Mouse (Mus musculus) testis, adult 2 months (tissue): ENCODE measurements around the gene Olfr1179. TPM values are rescaled to one million over a fixed set of nuclear protein-coding genes. Genes with fewer than 3 reads are reported as not detected.
"Not testable (repeated sequence)": the region's sequence is repeated elsewhere in the genome, so short reads cannot be mapped to it uniquely, and the experiment has no call there.

Experiments used
- H3K27ac ChIP-seq: fragments of 200-500 bp; 2 replicates; pipeline ENCODE4 v1.5.1; 2012; ENCODE audit warnings: low read depth, low read length; ENCODE audit not compliant: control insufficient read depth, insufficient read depth
- H3K27me3 ChIP-seq: fragments of 200-500 bp; 2 replicates; pipeline ENCODE4 v1.6.1; 2012; ENCODE audit warnings: mild to moderate bottlenecking, low read length, moderate library complexity; ENCODE audit not compliant: control insufficient read depth, insufficient read depth
- H3K36me3 ChIP-seq: fragments of 200-500 bp; 2 replicates; pipeline ENCODE4 v1.6.1; 2012; ENCODE audit warnings: mild to moderate bottlenecking, low read length; ENCODE audit not compliant: control insufficient read depth, insufficient read depth
- H3K4me1 ChIP-seq: fragments of 200-500 bp; 2 replicates; pipeline ENCODE4 v1.6.1; 2012; ENCODE audit warnings: low read length; ENCODE audit not compliant: control insufficient read depth, insufficient read depth
- H3K4me3 ChIP-seq: fragments of 200-500 bp; 2 replicates; pipeline ENCODE4 v1.5.1; 2012; ENCODE audit warnings: low read depth, mild to moderate bottlenecking, low read length, moderate library complexity, mixed read lengths; ENCODE audit not compliant: control insufficient read depth
- CTCF ChIP-seq: fragments of 200-500 bp; IDR thresholded peaks from 2 replicates; pipeline ENCODE4 v1.5.1; 2012; ENCODE audit warnings: low read depth, mild to moderate bottlenecking, inconsistent platforms, low read length, moderate library complexity; ENCODE audit not compliant: control insufficient read depth, insufficient read depth, insufficient replicate concordance
- POLR2A ChIP-seq: fragments of 200-500 bp; IDR thresholded peaks from 2 replicates; pipeline ENCODE4 v1.6.1; 2012; ENCODE audit warnings: low read depth, mild to moderate bottlenecking, inconsistent platforms, low read length, moderate library complexity; ENCODE audit not compliant: control insufficient read depth
- polyA plus RNA-seq: library from polyadenylated mRNA; depleted of rRNA; stranded (reverse); fragments of >200 nt; gene quantifications from 2 replicates; pipeline ENCODE4 v1.2.3, GENCODE M21; 2012; rRNA removed

Olfr1179 gene
- polyA plus RNA-seq: not detected in 2 replicates

DNA sequence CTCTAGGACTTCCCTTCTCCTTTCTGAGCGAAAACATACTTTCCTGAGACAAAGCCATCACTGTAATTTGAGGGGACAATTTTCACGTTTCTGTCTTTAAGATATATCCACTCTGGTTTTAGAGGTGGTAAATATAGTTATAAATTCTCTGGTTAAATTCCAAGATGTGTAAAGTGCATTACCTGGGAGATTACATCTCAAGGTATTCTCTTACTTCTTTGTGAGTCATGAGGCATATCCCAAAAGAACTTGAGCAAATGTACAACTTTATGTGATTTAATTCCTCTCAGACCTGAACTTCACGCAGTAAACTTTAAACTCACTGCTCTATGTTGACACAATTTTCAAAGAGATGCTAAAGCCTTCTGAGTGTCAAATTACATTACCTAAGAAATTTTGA lies at the start of gene Olfr1179:
Olfr1179 (minus strand) TSS at position 101 of the 400 bp plus-strand sequence.
- TF ChIP-seq CTCF (no peak), POLR2A (no peak)
- no peaks in the 10 kb centered on the region for H3K36me3 ChIP-seq

DNA sequence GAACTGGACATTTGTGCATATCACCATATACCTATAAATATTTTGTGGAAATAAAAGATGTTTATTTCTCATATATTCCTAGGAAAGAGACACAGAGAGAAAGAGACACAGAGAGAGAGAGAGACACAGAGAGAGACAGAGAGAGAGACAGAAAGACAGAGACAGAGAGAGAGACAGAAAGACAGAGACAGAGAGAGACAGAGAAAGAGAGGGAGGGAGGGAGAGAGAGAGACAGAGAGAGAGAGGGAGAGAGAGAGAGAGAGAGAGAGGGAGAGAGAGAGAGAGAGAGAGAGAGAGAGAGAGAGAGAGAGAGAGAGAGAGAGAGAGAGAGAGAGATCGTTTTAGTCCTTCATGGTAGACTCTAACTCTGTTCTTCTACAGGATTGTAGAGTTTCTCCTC lies 48.3 kb upstream of the Olfr1179 start, which contains the start of gene Olfr1183:
Olfr1183 (plus strand) TSS at position 301 of the 400 bp plus-strand sequence.
- H3K36me3 ChIP-seq, H3K4me1 ChIP-seq, H3K27ac ChIP-seq, H3K27me3 ChIP-seq, H3K4me3 ChIP-seq: not testable (repeated sequence)

More for the DNA sequence above, at the start of gene Olfr1179:
- H3K27ac ChIP-seq: no peak within 1 kb of the TSS
- H3K4me3 ChIP-seq: no peak within 1 kb of the TSS
- H3K4me1 ChIP-seq: no peaks in the 10 kb centered on the region
- H3K27me3 ChIP-seq: no peaks in the 10 kb centered on the region

DNA sequence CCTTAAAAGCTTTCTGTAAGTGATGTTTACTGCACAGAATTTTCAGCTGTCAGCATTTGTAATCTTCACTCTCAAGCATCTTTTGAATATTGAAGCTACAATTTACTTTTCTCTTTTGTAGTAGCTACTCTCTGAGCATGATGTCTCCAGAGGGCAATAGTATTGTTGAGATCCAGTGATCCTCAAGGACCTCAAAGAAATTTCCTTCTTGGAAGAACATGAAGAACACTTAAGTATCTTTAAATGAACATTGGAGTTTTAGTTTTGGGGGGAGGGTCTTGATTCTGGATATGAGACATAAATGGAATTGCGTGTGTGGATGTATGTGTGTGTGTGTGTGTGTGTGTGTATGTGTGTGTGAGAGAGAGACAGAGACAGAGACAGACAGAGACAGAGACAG lies 42.8 kb upstream of the Olfr1179 start, which contains the start of gene Gm13757:
Gm13757 (minus strand) TSS at position 101 of the 400 bp plus-strand sequence.
- Histone ChIP-seq H3K36me3 (no peaks in the 10 kb centered on the region), H3K4me3 (no peak within 1 kb of the TSS), H3K27me3 (no peaks in the 10 kb centered on the region), H3K4me1 (no peaks in the 10 kb centered on the region), H3K27ac (no peak within 1 kb of the TSS)
- TF ChIP-seq CTCF (no peak), POLR2A (no peak)

DNA sequence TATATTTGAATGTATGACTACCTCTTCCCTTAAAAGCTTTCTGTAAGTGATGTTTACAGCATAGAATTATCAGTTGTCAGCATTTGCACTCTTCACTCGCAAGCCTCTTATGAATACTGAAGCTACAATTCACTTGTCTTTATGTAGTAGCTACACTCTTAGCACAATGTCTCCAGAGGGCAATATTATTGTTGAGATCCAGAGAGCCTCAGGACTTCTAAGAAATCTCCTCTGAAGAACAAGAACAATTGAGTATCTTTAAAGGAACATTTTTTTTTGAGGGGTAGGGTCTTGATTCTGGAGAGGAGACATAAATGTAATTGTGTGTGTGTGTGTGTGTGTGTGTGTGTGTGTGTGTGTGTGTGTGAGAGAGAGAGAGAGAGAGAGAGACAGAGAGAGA lies 19.8 kb upstream of the Olfr1179 start, which contains the start of gene Olfr1181:
Olfr1181 (minus strand) TSS at position 101 of the 400 bp plus-strand sequence.
- Histone ChIP-seq H3K36me3 (no peaks in the 10 kb centered on the region), H3K4me3 (no peak within 1 kb of the TSS), H3K27ac (no peak within 1 kb of the TSS), H3K4me1 (peaks cover 2% of the 10 kb centered on the region; the same call in 1 of the 2 replicates), H3K27me3 (no peaks in the 10 kb centered on the region)
- TF ChIP-seq POLR2A (no peak), CTCF (no peak)

- Histone ChIP-seq H3K27ac (no peak within 1 kb of the TSS), H3K4me1 (no peaks in the 10 kb centered on the region), H3K36me3 (no peaks in the 10 kb centered on the region), H3K27me3 (no peaks in the 10 kb centered on the region), H3K4me3 (no peak within 1 kb of the TSS)
- TF ChIP-seq POLR2A (no peak), CTCF (no peak)
Observed at GRCm38 (mm10) chr2:88419051-88419450, 12.8 kb upstream of the Olfr1179 start, which contains the start of gene Olfr1180. Gene Olfr1180, minus strand, starts transcription at chr2:88419151.

DNA sequence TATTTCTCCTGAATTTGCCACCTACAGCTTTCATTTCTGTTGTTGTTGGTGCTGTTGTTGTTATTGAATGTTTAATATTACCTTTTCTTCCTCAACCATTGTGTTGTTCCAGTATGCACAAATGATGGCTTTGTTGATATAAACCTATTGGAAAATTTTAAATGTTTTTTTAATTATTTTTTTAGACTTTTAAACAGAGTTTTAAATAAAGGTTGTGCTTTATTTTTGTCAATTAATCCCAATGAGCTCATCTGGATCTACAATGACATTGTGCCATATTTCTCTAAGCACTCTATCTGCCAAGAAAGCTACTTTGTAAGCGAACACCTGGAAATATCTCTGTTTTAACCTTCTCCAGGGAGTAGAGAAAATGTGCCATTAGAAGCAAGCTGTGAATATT lies 19.5 kb downstream of the Olfr1179 start, which contains the start of gene Olfr1178:
Olfr1178 (plus strand) TSS at position 301 of the 400 bp plus-strand sequence.
- Histone ChIP-seq H3K4me1 (no peaks in the 10 kb centered on the region), H3K27me3 (no peaks in the 10 kb centered on the region), H3K4me3 (no peak within 1 kb of the TSS), H3K27ac (no peak within 1 kb of the TSS), H3K36me3 (no peaks in the 10 kb centered on the region)
- TF ChIP-seq CTCF (no peak), POLR2A (no peak)

DNA sequence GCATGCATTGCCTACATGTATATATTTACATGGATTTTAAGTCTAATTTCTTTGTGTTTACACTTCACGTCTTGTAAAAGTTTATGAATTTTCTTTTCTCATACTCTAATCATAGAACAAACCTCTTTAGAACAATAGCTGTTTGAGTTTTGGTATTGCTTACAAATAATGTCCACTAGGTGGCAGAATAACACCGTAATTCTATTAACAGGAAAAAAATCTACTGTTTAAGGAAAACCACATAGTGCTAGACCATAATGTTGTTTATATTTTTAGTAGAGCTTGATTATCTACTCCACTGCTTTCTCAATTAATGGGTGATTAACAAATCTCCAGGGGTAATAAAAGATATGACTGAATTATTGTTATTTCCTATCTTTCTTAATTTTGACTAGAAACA lies 49.9 kb downstream of the Olfr1179 start:
- no peak overlapping the region for H3K27ac ChIP-seq
- H3K4me3 ChIP-seq: no peak overlapping the region
- no peaks in the 10 kb centered on the region for H3K4me1 ChIP-seq
- no peaks in the 10 kb centered on the region for H3K27me3 ChIP-seq
- no peaks in the 10 kb centered on the region for H3K36me3 ChIP-seq
- TF ChIP-seq POLR2A (no peak), CTCF (no peak)

Other genes with a start within 250 kb of the Olfr1179 start
- not detected in 2 replicates for gene Olfr1168, start 224.6 kb downstream of the Olfr1179 start, polyA plus RNA-seq
- gene Olfr1170, start 178.1 kb downstream of the Olfr1179 start, polyA plus RNA-seq: not detected in 2 replicates
- gene Olfr1173, start 126.6 kb downstream of the Olfr1179 start, polyA plus RNA-seq: not detected in 2 replicates
- gene Olfr1174-ps, start 91.3 kb downstream of the Olfr1179 start, polyA plus RNA-seq: not detected in 2 replicates
- gene Olfr1175-ps, start 79.2 kb downstream of the Olfr1179 start, polyA plus RNA-seq: not detected in 2 replicates
- gene Olfr1176, start 69.7 kb downstream of the Olfr1179 start, polyA plus RNA-seq: not detected in 2 replicates
- gene Olfr1177-ps, start 60.0 kb downstream of the Olfr1179 start, polyA plus RNA-seq: not detected in 2 replicates
- gene Olfr1178, start 19.4 kb downstream of the Olfr1179 start, polyA plus RNA-seq: not detected in 2 replicates
- gene Olfr1180, start 12.7 kb upstream of the Olfr1179 start, polyA plus RNA-seq: not detected in 2 replicates
- not detected in 2 replicates for gene Olfr1181, start 19.7 kb upstream of the Olfr1179 start, polyA plus RNA-seq
- not detected in 2 replicates for gene Gm13757, start 42.7 kb upstream of the Olfr1179 start, polyA plus RNA-seq
- 0.04 TPM in 1 of 2 replicates, not detected in the other for gene Olfr1183, start 48.4 kb upstream of the Olfr1179 start, polyA plus RNA-seq
- not detected in 2 replicates for gene Olfr1184, start 77.1 kb upstream of the Olfr1179 start, polyA plus RNA-seq
- gene Olfr1185-ps1, start 86.9 kb upstream of the Olfr1179 start, polyA plus RNA-seq: not detected in 2 replicates
- gene Olfr1186, start 112.1 kb upstream of the Olfr1179 start, polyA plus RNA-seq: not detected in 2 replicates
- not detected in 2 replicates for gene Olfr1188, start 150.5 kb upstream of the Olfr1179 start, polyA plus RNA-seq
- gene Olfr1189, start 180.0 kb upstream of the Olfr1179 start, polyA plus RNA-seq: not detected in 2 replicates
- gene Olfr1191-ps1, start 234.1 kb upstream of the Olfr1179 start, polyA plus RNA-seq: not detected in 2 replicates
- 0.06 TPM in 1 of 2 replicates, not detected in the other for gene Olfr1192-ps1, start 242.1 kb upstream of the Olfr1179 start, polyA plus RNA-seq